Mouse (Mus musculus) spleen, adult 12 weeks (tissue): ENCODE results near the gene Cradd.

Experiments used
- DNase-seq: peaks from one replicate; pipeline ENCODE4 v3.0.0; 2022; ENCODE audit warnings: low spot score

Gene Cradd

DNA sequence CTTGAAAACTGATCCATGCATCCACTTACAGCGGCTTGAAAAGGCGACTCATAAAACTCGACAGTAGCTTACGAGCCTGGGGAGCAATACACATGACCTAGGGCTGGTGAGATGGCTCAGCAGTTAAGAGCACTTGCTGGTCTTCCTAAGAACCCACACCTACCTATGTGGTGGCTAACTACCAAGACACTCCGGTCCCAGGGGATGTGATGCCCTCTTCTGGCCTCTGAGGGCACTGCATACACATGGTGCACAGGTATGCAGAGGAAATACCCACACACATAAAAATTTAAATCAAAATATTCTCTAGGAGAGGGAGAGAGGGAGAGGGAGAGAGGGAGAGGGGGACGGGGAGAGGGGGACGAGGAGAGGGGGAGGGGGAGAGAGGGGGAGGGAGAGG is 167.5 kb downstream of the Cradd start:
- no peak for DNase-seq

DNA sequence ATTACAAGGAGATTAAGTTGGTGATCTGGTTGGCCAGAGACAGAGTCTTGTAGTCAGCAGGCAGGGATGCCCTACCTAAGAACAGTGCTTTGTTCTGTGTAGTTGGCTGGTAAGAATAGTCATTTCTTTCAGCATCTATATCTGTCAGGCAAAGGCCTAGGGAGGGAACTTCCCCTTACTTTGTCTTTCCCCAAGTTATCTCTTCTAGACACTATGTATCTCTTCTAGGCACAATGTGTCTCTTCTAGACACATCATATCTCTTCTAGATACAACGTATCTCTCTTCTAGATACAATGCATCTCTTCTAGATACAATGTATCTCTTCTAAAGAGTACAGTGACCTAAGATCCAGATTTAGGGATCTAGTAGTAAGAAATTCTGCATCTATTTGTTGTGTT is 169.3 kb downstream of the Cradd start:
- DNase-seq: no peak

DNA sequence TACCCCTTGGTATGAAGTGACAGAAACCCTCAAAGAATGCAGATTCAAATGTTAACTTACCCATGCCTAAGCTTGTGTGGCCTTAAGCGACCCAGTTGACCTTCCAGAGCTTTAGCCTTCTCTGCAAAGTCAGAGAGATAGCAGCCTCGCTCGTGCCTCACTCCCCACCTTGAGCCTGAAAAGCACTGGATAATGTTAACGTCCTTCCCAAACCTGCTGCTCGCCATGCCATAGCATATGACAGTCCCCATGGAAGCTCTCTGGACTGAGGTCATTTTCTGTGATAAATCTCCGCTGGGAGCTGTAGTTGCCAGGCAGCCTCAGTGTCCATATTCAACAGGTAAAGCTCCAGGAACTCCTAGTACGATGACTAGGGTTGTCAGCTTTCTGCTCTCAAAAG is 170.7 kb downstream of the Cradd start:
- no peak for DNase-seq

DNA sequence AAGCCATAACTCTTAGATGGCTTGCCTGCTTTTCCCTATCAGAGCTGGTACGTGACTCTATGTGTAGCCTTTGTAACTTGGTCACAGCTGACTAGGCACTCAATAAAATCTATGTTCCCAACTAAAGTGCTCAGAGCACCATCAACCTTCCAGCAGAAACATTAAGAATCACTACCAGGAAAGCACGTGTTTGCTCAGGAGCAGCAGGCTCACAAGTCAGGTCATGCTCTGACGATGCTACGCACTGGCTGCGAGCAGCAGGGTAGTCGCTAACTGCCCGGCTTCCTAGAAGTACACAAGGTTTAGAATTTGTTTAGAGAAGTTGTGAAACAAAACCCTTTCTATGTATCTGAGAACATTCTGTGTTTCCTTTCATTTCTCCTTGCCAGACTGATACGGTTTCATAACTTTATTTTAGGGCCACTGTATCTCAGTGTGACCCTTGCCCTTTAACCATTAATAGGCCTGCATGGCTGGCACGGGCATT is 171.4 kb downstream of the Cradd start:
- DNase-seq: no peak

DNA sequence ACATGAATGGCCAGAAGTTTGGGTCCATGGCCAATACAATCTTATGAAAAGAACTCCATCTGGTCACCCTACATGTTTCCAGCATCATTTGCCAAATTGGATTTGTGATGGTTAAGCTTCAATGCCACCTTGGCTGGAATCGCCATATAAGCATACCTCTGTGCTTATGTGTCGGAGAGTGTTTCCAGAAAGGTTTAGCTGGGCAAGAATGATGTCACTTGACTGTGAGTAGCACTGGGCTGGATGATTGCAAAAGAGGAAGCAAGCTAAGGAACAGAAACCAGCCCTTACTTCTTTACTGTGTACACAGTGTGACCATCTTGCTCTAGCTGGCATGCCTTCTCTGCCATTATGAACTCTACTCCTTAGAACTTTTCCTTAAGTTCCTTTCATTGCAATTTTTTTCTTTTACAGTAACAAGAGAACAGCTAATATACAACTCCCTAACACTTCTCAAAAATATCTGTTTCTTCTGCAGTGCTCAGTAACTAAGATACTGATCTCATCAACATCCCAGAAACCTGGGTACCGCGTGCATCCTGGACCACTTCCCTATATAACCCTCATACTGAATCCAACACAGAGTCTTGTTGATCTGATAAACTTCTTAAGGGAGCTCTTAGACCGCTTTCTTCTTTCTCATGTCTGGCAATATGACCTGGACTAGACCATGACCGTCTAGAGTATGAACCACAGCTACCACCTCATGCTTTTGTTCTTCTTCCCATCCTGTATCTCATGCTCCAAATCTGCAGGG is 172.7 kb downstream of the Cradd start:
- no peak for DNase-seq

DNA sequence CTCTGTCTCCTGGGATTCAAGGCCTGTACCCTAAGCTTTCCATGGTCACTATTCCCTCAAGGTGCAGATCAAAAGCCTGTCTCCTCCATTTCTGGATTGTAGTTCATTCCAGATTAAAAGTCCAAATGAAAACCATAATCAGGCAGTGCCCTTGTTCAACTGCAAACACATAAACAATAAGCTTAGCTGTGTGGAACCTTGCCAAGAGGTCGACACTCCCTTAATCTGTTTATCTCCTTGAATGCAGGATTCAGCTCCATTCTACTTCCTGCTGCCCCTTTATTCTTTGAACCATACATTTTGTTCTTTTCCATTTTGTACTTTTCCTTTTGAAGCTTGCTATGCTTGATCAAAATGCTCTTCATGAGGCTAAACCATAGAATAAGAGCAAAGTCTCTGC is 174.3 kb downstream of the Cradd start:
- DNase-seq: no peak

DNA sequence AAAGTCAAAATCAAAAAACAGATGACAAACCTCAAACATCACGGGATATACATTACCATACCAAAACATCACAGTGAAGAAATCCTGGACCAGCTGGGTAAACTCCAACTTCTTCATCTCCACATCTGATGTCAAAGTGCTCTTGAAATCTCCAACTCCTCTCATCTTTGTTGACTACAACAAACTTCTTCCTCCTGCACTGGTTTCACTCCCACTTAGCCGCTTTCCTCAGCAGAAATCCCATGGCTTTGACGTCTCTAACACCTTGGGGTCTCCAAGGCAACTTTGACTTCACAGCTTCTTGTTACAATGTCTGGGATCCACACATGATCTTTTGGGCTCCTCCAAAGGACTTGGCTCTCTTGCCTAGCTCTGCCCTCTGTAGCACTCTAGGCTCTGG is 175.3 kb downstream of the Cradd start:
- no peak for DNase-seq

DNA sequence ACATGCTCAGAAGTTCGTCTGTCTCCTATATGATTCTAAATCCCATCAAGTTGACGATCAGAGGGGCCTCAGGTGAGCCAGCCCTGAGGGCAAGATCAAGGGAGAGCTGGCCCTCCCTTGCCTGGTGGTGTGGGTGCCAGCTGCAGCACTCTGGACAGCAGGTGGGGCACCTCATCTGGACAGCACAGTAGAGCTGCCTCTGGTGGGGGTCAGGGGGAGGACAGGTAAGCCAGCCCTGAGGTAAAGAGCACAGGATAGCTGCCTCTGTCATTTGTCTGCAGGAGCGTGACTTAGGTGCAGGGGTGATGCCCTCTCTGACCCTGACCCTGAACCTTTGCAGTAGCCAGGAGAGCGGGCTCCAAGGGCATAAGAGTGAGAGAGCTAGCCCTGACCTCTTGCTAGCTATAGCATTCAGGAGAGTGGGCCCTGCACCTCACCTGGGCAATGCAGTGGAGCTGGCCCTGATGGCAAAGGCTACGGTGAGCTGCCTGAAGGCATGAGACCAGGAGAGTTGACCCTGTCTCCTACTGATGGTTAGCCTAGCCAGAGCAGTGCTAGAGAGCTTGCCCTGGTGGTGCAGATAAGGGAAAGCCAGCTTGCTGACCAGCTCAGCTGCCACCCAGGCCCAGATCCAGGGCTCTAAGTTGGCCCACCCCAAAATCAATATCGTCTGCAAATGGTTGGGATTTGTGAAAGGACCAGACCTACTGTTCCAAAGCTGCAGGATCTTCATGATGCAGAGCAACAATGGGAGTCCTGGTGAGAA is 176.6 kb downstream of the Cradd start:
- no peak for DNase-seq

DNA sequence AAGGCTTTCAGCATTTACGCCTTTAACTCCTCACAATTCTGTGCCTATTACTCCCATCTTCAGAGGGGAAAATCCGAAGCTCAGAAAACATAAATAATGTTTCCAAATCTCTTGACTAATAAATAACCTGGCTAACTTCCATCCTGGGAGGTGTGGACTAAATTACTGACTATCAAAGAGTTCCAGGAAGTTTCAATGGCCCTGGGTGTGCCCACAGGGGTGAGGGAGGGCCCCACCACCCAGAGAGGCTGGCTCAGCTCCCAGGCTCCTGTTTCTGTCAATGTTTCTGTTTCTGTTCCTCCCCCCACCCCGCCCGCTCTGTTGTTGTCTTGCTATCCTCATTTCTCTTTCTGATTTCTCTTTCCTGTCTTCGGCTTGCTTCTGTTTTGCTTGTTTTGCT is 177.4 kb downstream of the Cradd start:
- no peak for DNase-seq

DNA sequence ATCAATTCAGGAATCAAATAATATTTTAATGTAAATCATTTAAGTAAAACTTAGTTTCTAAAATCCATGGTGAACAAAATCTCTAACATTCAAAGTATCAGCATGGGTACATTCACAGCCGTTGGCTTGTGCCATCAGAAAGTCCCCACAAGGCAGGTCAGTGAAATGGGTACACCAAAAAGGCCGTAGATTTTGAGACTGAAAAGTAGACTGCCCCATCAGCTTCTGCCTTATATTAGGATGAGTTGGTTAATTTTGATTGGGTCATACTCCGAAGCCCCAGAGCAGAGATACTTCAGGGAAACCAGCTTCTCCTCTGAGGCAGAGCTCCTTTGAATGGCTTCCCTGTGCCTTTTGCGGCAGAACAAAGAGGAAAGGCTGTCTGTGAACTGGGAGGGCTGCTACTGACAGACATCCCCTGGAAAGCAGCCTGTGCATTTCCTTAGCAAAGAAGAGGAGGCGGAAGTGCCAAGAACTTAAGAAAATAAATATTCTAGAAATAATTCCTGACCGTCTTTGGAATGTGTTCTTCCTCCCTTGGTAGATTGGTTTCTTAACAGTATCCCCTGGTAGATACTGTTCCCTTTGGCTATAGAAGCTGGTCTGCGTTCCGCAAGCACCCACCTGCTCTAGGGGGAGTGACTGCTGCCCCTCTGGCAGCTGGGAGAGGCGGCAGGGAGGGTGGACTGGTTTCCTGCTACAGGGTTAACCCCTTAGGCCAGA is 178.6 kb downstream of the Cradd start:
- DNase-seq: no peak

DNA sequence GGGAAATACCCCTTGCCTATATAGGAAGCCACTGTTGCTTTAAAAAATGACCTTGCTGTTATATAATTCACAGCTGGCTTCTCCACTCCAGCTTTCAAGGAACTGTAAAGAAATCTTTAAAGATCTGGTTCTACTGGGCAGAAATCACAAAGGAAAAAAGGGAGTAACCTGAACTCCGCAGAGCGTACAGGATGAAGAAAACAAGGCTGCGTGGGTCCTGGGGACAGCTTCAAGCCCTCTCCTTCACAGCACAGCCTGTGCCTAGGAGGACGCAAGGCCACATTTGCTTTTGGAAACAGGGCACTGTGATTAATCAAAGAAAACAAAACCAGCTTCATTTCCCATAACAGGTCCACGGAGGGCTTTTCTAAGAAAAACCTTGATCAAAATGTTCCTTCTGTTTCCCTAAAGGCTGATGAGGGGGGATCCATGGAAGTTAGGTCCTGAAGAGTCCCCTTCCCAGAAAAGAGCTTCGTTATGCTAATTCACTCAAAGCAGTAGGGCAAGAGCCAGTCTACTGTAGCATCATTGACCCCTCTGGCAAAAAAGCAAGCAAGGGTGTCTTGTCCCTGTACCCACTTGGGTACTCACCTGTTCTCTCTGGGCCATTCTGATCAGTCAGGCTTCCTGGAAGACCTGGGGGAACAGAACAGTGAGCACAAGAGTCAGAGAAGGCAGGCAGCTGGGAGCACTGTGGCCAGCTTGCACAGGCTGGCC is 179.4 kb downstream of the Cradd start:
- no peak for DNase-seq

DNA sequence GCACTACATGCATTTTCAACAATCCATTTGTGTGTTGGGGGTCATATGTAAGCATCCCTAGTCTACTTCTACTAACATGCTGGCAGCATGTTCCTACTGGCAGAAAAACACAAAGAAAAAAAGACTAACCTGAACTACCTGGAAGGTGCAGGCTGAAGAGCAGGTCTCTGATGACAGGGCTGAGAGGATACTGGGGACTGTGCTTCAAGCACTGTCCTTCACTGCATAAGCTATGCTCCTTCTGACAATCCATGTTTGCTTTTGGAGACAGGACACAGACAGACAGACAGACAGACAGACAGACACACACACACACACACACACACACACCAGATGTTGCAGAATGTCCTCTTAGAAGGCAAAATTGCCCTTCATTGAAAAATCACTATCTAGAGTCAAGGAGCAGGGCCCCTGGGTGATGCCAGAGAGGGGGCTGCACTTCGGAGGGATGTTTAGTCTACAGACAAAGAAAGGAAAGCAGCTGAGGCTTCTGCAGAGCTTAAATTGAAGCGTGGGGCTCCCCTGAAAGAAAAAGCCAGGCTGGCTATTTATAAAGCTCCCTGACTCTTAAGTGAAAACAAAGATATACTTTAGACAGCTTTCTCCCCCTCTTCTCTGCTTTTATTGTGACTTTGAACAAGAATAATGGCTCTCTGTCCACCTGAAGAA is 180.4 kb downstream of the Cradd start:
- DNase-seq: no peak

DNA sequence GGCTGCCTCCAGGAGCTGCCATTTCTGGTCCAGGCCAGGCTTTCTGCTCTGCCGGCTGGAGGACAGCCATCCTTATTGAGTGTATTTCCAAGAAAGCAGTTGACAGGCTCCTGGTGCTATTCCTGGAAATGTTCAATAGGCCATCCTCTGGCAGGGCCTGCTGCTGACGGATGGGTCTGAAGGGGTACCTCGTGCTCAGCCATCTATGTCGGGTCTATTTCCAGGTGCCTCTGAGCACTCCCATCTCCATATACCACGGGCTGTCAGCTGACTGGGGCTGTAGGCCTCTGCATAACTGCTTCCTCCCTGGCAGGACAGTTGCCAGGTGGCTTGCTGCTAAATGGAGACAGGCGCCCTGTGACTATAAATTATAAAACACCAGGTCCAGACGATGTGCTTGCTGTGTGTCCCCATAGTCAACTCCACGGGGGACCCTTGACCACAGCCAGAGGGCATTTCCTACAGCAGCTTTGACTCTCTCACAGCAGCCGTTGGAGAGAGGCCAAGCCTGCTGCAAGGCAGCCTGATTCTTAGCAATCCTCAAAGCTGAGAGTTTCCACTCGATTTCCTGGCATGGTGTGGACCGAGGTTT is 181.0 kb downstream of the Cradd start:
- DNase-seq: no peak

DNA sequence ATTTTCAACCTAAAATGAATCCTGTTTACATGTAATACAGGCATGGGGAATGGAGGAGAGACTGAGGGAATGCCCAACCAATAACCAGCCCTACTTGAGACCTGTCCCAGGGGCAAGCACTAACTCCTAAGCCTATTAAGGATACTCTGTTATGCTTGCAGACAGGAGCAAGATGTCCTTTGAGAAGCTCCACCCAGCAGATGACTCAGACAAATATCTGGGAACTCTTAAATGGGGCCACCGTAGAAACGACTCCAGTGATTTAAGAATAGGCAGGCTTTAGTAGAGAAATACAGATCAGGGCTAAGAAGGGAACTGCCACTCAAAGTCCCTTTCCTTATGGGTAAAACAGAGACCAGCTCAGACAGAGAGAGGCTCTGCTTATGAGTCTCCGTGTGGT is 182.9 kb downstream of the Cradd start:
- no peak for DNase-seq

DNA sequence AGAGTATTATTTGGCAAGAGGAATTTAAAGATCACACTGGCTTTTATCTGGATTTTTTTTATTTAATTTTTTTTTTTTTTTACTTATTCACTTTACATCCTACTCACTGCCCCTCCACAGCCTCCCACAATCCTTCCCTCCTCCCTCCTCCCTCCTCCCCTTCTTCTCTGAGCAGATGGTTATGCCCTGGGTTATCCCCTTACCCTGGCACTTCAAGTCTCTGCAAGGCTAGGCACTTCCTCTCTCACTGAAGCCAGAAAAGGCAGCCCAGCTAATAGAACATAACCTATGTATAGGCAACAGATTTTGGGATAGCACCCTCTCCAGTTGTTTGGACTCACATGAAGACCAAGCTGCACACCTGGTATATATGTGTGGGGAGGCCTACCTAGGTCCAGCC is 183.7 kb downstream of the Cradd start:
- no peak for DNase-seq

DNA sequence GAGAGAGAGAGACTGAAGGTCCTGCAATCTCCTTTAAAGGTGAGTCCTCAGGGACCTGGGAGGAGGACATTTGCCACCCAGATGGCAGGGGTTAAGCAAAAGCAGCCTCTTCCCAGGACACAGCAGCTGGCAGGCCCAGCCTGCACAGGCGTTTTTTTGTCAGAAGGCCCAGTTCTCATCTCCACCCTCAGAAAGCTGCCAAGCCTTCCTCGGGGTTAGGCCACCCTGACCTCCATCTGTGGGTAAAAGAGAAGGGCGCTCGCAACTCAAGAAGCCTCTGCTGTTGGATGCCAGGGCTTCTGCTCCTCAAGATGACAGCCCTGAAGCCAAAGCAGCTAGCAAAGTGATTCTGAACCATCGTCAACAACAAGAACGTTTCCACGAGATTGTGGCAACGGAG is 184.3 kb downstream of the Cradd start:
- no peak for DNase-seq

DNA sequence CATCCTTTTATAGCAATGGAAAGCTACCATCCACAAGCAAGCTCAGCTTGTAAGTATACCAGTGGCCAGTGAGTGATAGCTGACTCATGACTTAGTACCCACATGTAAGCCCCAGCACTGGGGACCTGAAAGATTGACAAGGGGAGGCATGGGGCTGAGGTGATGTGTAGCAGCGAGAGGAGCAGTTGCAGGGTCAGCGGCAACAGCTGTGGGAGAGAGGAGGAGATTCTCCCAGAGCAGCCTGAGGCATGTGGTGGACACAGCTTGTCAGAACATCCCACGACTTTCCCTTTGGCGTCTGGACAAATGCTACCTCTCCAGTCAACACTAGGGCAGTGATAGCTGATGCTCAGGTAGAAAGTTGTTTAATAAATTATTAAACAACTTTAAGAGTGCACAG is 190.9 kb downstream of the Cradd start:
- DNase-seq: no peak
